Mouse (Mus musculus): ENCODE measurements around the gene Stx8.

GRCm38 (mm10) chr11:68145586-68146455 lies 179.8 kb downstream of the Stx8 start:
- no peak for TF ChIP-seq POLR2A (IDR thresholded peaks at IDR 0.05; ENCODE audit: insufficient read depth, low read length)
- no peak for TF ChIP-seq CTCF (IDR thresholded peaks at IDR 0.05; ENCODE audit: low read depth, low read length)

All from ES-Bruce4 (cell line).